Mouse (Mus musculus) ES-Bruce4 (cell line): ENCODE measurements around the gene Plekho1.

Experiments used
- CTCF ChIP-seq: IDR thresholded peaks from one replicate; pipeline ENCODE4 v1.8.1; 2011; ENCODE audit warnings: low read depth, low read length
- EP300 ChIP-seq: IDR thresholded peaks from 2 replicates; pipeline ENCODE4 v1.6.1; 2011; ENCODE audit warnings: low read depth, low read length; ENCODE audit not compliant: insufficient read depth

GRCm38 (mm10) chr3:95950763-95951551, 44.8 kb downstream of the Plekho1 start:
- TF ChIP-seq CTCF (no peak), EP300 (0 out of 2 replicates have a peak, but pooled peaks have one; percentile 37)
